Mouse (Mus musculus) hindlimb bud, embryonic 11.5 days (tissue): ENCODE results near the gene Krit1.
"Not testable (repeated sequence)": the region's sequence is repeated elsewhere in the genome, so short reads cannot be mapped to it uniquely, and the experiment has no call there.

Source experiments
- DNase-seq: peaks from one replicate; pipeline ENCODE4 v3.0.0-alpha.2; 2012; ENCODE audit warnings: low read depth, low spot score; ENCODE audit errors: extremely low spot score

Gene Krit1

GRCm38 (mm10) chr5:3802433-3803291 lies at the start of gene Krit1, which contains the start of gene Ankib1:
Krit1 (plus strand) TSS chr5:3803184.
Ankib1 (minus strand) TSS chr5:3802925.
- DNase-seq = no peak

- DNase-seq = no peak
Observed at GRCm38 (mm10) chr5:3771512-3771911, 31.5 kb upstream of the Krit1 start.

DNA sequence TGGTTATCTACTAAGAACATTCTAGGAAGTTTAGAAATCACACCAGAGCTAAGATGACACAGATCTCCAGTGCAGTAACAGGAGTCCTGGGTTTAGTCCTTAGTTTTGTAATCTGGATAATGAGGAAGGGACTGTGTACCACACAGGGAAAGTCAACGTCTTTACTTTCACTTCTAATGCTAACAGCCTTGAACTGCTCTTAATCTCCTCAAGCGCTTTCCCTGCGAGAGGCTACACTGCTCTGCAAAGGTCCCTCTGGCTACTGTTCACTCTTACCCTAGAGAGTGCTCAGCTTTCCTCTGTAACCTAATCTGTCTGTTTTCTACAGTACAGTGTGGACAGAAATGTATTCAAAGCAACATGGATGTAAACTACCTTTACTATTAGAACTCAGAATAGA lies 31.0 kb upstream of the Krit1 start:
- no peak for DNase-seq

- no peak for DNase-seq
Observed at GRCm38 (mm10) chr5:3782670-3783069, 20.3 kb upstream of the Krit1 start.

DNA sequence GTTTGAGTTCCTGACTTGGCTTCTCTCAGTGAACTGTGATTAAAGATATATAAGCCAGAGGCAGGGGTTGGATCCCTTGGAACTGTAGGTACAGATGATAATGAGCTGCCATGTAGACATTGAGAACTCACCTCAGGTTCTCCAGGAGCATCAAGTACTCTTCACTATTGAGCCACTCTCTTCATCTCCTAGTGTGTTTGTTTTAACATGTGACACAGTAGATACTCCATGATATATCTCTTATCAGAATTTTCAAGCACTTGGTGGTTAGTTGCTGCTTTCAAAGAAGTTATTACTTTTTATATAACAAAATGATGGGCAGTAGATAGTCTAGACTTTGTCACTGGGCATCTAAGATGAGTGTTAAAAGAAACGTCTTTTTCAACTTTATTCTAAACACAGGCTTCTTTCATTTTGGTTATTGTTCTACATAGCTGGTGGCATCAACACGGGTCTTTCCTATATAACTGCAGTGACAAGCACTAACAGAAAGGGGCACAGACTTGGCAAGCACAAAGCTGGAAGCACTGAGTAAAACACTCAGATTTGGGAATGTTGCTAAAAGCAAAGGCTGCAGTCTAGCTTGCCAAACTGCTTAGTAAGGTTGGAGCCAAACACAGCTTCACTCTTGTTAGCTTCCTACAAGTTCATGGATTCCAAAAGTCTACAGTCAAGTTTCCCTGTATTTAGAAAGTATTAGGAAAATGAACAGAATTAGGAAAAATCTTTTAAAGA lies 18.9 kb upstream of the Krit1 start:
- no peak for DNase-seq

GRCm38 (mm10) chr5:3784751-3785496 lies 18.1 kb upstream of the Krit1 start:
- DNase-seq = no peak

- no peak for DNase-seq
Observed at GRCm38 (mm10) chr5:3787548-3787947, 15.4 kb upstream of the Krit1 start.

- no peak for DNase-seq
Observed at GRCm38 (mm10) chr5:3791048-3791447, 11.9 kb upstream of the Krit1 start.

GRCm38 (mm10) chr5:3797101-3797500 lies 5.9 kb upstream of the Krit1 start:
- not testable (repeated sequence) for DNase-seq

DNA sequence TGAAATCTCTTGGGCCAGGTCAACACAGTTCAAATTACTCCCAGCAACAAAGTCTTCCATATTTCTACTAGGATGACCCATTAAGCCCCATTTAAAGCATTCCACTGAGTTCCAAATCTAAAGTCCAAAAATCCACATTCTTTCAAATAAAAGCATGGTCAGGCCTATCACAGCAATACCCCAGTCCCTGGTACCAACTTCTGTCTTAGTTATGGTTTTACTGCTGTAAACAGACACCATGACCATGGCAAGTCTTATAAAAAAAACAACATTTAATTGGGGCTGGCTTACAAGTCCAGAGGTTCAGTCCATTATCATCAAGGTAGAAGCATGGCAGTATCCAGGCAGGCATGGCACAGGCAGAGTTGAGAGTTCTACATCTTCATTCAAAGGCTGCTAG lies 4.3 kb upstream of the Krit1 start:
- DNase-seq = not testable (repeated sequence)

DNA sequence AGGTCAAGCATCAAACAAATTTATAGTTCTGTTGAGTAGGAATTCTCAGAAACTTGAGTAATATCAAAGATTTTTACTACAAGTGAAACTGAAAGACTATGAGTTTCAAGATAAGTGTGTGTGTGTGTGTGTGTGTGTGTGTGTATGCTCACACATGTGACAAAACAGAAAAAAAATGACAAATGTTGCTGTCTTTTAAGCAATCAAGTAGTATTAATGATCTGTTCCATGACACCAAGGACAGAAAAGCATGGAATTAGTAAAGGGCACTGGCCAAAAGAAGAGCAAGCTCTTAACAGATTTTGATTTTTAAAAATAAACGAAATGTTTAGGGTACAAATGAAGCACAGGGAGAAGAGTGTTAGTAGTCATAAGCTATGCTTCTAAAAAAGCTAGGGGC lies 2.9 kb upstream of the Krit1 start:
- DNase-seq = no peak

DNA sequence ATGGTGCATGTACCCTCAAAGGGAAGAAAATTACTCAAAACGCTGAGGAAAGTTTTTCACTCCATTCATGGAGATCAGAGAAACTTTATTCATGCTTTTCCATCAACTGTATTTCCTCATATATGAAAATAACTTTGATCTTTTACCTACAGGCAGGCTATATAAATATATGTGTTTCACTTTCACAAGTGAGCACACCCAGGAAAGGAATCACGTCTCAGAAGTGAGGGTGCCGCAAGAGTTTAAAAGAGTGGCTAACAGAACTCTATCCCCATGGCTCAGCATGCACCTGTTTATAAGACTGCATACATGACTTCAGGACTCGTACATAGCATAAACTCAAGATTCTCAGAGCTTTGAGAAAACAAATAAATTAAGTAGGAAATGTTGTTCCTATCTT lies 2.1 kb upstream of the Krit1 start:
- no peak for DNase-seq

DNA sequence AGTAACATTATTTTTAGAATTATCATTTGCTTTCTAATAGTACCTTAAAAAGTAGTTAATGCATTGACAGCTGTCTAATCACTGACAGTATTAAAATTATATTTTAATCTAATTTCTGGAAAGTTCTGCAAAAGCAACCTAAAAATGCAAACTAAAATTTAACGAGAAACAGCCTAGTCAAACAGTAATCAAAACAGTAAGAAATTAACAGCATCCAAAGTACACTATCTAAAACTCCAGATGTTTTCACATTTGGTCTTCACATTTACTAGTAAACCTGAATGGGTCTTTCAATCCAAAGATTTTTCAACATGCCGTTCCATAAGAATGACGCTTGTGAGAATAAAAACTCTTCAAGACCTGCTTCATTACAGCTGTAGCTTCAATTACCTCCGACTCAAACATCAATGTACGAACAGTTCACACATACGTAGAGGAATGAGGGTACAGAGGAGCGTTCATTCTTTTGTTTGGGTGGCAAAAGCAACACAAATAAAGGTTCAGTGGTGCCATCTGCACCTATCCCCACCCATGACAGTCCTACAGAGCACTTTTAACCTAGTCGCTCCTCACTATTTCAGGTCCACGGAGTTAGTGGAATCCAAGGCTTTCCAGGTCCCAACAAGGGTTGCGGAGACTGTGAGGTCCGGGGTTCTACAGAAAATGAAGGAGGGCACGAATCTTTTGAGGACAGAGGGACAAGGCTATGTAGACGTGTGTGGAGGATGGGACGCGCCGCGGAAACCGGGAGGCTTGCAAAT lies 1.1 kb upstream of the Krit1 start:
- DNase-seq = no peak

DNA sequence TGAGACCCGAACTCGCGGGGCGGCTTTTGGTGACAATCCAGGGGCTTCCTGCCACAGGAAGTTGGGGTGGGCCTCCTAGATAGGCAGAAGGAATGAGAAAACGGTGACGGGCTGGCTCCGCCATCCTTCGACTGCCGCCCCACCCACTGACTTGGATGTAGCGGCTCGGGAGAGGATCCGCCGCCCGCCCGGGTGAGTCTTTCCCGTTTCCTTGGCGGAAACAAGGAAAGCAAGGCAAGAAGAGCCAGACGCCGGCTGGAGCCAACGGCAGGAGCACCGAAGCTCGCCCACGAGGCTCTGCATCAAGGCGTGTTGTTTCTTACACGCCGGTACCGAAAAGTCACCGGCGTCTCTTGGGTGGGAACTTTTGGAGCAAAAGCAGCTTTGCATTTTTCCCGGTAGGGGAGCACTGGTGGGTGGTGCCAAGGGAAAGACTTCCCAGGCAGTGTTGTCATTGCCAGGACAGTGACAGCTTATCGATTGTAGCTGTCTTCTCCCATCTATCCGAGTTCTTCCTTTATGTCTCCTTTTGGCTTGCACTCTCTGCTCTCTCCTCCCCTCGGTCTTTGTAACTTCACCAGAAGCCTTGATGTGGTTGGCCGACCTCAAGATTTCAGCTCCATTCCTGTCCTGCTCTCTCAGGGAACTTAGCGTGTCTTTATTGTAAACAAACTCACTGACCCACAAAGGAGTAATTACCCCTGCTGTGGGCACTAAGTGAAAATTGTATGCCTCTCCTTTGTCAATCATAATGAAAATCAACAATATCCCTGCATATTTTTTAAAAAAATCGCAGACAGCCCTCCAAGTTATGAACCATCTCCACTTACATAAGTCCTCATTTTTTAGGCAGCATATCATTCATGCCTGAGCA lies 545 bp downstream of the Krit1 start:
- no peak for DNase-seq

DNA sequence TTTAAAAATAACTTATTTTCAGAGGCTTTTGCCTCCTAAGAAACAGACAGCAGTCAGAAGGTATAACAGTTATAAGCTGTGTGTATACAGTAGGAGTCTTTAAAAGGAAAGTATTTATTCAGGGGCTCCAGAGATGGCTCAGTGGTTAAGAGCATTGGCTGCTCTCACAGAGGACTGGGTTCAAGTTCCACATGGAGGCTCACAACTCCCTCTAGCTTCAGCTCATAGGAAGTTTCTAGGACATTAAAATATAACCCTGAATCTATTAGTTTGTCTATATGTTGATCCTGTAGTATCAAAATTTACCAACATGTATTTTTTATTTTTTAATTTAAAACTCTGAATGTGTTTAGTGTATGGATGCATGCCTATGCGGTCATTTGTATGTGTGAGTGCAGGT lies 5.5 kb downstream of the Krit1 start:
- DNase-seq = no peak

- no peak for DNase-seq
Observed at GRCm38 (mm10) chr5:3834107-3834506, 31.1 kb downstream of the Krit1 start.

GRCm38 (mm10) chr5:3845026-3845425 lies 42.0 kb downstream of the Krit1 start, which contains the start of gene Lrrd1:
Lrrd1 (plus strand) TSS chr5:3845173.
- no peak for DNase-seq

DNA sequence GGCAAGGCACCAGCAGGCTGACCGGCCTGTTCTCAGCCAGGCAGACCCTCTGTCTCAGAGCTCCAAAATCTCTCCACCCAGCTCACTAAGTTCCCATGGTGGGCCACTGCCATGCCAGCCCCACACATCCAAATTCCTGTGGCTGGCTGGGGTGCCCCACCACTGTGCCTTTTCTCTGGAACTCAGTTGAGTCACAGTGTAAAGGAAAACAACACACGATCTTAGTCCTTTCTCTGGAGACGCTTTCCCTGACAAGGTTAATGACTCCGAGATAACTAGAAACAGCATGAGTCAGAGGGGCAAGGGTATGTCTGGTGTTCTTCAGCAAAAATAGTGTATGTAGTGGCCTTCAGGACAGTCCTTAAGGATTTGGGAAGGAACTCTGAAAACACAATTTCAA lies 67.2 kb downstream of the Krit1 start:
- no peak for DNase-seq

DNA sequence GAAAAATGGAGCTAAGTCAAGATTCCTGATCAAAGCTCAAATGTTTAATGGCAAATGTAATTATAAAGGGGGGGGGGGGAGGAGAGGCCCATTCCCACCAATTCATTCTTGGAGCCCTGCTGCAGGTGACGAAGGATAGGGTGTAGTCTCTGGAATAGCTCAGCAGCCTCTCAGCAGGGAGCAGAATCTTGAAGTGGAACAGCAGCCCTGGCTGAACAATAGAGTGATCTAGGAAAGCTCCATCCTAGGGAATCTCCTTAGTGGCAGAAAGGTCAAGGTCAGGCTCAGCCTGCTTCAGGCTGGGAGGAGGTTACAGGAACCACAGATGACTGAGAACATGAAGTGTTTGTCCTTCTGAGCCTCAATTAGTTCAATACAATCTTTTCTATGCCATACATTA lies 69.4 kb downstream of the Krit1 start:
- DNase-seq = no peak

GRCm38 (mm10) chr5:3873485-3873884 lies 70.5 kb downstream of the Krit1 start:
- DNase-seq = no peak
